Mouse (Mus musculus): Measurements from ENCODE around the gene Pnkp. TPM values are rescaled to one million over a fixed set of nuclear protein-coding genes. Genes with fewer than 3 reads are reported as not detected.

Gene Pnkp
- 51.4 TPM for total RNA-seq (2023)

DNA sequence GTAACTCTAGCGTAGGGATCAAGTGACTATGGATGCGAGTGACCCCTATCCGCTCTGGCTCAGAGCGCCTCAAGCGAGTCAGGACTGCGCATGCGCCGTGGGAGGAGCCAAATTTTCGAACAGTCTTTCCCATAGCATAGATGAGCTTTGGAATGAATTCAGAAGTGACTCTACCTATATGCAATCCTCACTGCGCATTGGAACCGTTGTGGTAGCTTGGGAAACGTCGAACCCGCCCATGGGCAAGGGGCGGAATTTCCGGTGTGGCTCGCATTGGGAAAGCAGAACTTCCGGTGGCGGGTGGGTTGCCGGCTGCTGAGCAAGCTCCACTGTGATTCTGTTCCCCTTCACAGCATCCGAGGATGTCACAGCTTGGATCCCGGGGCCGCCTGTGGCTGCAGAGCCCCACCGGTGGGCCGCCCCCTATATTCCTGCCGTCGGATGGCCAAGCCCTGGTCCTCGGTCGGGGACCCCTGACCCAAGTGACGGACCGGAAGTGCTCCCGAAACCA lies at the start of gene Pnkp:
Gene Pnkp, plus strand, starts transcription at position 98 of the 511 bp plus-strand sequence.

DNA sequence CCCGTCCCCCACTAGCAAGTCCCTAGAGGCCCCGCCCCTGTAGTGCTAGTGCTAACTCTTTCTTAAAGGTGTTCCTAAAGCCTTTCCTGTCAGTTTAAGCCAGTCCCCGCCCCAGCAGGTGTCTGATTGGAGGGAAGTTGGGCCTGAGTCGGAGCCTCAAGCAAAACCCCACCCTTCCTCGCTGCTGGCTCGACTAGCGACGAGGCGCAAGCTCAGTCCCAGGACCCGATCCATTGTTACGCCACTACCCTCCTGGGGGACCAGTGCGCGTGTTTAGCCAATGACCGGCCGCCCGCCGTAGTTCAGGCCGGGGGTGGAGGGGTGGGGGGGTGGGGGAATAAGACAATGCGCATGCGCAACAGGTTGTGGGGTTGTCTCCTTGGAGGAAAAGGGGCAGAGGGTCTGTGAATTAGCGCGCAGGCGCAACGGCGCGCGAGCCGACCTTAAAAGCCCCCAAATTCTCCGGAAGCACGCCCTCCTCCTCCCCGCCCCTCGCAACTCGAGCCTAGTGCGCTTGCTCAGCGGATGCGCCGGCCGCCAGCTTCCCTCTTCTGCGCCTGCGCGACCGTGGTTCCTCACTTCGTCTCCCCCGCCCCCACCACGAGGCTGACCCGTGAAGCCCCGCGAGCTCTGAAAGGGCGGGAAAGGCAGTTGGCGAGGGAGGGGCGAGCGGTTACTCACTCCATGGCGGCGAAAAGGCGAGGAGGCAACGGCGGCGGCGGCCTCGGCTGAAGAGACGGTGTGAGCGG lies 41.0 kb upstream of the Pnkp start, which contains the start of the genes Nup62 and Il4i1:
Gene Nup62, plus strand, starts transcription at position 368 of the 749 bp plus-strand sequence.
Gene Il4i1, plus strand, starts transcription at position 667 of the 749 bp plus-strand sequence.

DNA sequence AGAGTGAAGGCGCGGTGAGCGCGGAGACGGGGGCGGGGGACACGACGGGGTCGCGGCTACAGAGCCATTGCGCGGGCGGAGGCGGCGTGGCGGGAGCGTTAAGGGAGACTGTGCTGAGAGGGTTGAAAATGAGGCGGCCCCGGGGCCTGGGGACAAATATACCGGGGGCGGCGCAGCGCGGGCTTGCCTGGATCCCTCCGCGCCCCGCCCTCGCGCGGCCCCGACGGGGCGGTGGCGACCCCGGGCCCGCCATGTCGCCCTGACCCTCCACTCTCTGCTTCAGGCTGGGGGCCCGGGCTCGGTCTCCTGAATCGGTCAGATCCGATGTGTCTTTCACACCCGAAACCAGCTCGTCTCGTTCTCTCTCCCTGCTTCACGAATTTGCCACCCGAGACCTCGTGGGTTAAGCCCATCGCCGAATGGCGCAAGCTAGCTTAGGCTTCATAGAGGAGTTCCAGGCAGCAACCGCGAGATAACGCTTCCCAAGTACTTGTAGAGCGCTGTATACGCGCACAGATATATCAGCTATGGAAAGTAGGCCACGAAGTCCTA lies 40.4 kb upstream of the Pnkp start, which contains the start of gene Atf5:
Gene Atf5, minus strand, starts transcription at position 189 of the 552 bp plus-strand sequence.

DNA sequence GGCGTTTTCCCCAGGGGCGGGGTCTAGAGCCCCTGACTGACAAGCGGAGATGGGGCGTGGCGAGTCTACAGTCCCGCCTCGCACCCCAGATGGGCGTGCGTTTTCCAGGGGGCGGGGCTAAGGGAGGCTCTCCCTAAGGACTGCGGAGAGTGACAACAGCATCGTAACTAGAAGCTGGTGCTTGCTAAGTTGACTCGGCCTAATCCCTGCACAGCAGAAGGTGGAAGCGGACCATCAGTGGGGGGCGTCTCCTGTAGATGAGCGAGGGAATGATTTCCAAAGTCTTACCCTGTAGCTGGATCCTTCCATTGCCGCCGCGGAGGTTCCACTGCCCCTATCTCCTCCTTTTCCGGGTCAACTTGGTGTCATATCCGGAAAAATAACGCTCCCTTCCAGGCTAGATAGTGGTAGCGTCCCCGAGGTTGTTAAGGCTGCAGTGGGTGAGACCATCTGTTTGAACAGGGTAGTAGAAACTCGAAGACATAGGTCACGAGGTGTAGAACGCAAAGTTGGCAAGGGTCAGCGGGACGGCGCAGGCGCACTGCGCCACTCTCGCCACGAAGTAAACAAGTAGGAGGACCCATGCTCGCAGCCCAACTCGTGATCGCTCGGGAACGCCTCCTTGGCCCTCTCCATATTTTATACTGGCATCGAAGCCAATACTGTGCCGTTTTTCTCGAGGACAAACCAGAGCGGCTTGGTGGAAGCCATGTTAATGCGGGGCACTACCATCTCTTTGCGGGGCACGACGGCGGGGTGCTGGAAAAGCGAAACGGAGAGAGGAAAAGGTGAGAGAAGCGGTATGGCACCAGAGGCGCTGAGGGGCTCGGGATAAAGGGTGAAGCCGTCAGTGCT lies 8.2 kb upstream of the Pnkp start, which contains the start of the genes Akt1s1 and Tbc1d17:
Gene Akt1s1, plus strand, starts transcription at position 431 of the 855 bp plus-strand sequence.
Gene Tbc1d17, minus strand, starts transcription at position 519 of the 855 bp plus-strand sequence.

DNA sequence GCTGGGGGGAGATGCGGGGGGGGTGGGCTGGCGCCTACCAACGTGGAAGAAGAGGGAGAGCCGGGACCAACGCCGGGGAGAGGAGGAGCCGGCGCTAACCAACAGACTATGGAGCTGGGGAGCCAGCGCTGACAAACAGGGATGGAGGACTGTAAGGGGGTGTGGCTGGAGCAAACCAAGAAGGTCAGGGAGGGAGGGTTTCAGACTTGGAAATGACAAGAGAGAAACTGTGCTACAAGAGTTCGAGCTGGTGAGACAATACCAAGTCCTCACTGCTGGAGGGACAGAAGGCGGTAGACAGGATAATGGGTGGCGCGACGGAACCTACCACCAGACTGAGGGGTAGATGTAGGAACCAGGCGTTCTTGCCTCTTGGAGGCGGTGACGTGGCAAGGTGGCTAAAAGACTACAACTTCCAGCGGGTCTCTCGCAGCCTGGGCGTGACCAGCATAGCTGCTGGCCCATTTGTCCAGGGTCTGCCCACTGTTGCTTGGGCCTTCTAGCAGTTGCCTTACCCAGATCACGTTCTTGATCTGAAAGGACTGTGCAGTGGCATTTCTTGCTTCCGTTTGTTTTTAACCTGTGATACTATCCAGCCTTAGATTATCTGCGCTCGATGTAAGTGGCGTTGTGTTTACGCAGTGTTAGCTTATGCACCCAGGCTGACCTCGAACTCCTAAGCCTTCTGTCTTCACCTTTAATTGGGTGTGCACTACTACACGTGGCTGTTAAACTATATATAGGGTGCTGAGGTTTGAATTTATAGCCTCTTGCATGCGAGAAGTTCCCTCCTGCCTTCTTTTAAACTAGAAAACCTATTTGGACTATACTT lies 13.0 kb downstream of the Pnkp start, which contains the start of gene Ptov1:
Gene Ptov1, minus strand, starts transcription at position 92 of the 832 bp plus-strand sequence.

DNA sequence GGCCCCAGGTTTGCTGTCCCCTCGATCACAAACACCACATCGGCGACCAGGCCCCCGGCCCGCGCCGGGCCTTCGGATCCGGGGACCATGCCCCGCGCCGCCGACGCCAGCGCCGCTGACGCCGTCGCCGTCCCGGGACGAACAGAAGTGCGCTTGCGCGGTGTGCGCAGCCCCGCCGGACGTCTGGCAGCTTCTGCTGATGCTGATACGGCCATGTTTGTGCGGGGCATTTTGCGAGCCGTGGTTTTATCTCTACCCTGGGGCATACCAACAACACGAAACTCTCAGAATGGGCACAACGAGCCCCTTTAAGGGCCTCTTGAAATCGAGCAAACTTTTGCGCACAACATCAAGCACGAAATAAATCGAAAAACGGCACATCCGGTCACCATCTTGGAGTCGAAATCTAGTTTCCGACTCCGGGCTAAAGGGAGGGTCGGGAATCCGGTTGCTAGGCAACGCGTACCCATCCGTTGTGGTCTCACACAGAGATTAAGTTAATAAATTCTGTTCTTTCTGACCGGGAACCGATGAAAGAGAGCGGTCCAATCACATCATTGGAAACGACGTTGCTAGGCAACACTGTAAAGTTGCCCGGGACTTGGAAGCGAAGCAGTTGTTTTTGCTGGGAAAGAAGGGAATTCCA lies 35.5 kb downstream of the Pnkp start, which contains the start of gene Med25:
Gene Med25, minus strand, starts transcription at position 437 of the 646 bp plus-strand sequence.

DNA sequence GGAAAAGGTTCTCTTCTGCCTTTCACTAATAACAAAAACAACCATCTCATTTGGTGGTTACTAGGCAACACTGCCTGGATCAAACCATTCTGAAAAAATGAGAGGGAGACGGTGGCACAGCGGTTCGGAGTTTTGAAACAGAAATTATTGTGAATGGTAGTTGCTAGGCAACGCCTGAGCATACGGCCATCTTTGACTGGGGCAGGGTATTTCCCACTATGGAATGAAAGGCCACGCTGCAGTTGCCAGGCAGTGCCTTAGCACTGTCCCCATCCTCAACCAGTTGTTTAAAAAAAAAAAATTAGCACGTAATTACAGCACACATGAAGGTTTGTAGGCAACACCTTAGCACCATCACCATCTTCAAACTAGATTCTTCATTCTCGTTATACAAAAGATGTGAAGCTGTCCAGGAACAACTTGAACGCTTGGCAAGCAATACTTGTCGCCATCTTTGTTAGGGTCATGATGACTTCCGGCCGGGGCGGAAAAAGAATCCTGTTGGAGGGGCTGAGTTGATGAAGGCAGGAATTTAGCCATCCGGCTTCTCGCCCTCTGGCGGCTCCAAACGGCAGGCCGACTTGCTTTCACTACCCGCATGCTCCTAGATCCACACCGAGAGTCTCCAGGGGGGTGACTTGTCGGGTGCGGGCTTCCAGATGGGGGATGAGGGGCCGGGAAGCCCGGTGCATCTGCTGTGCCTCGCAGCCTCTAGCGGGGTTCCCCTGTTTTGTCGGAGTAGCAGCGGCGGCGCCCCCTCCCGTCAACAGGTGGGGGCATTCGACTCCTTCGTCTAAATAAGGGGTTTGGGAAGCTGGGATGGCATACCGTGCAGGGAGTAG lies 38.9 kb downstream of the Pnkp start, which contains the start of gene Fuz:
Gene Fuz, plus strand, starts transcription at position 487 of the 842 bp plus-strand sequence.

Other genes starting within 250 kb of the Pnkp start
- gene Myh14, start 186.3 kb upstream of the Pnkp start, total RNA-seq (2023): not detected
- gene Izumo2, start 148.4 kb upstream of the Pnkp start, total RNA-seq (2023): not detected
- 70.7 TPM for gene Vrk3, start 108.7 kb upstream of the Pnkp start, total RNA-seq (2023)
- gene Zfp473, start 106.1 kb upstream of the Pnkp start, total RNA-seq (2023): 0.88 TPM
- 30.5 TPM for gene Nup62, start 41.1 kb upstream of the Pnkp start, total RNA-seq (2023)
- 11.5 TPM for gene Il4i1, start 40.8 kb upstream of the Pnkp start, total RNA-seq (2023)
- 5.1 TPM for gene Atf5, start 40.5 kb upstream of the Pnkp start, total RNA-seq (2023)
- gene Akt1s1, start 8.1 kb upstream of the Pnkp start, total RNA-seq (2023): 40.7 TPM
- gene Tbc1d17, start 8.1 kb upstream of the Pnkp start, total RNA-seq (2023): 102 TPM
- gene Ptov1, start 12.6 kb downstream of the Pnkp start, total RNA-seq (2023): 17.6 TPM
- 74.7 TPM for gene Med25, start 35.6 kb downstream of the Pnkp start, total RNA-seq (2023)
- gene Fuz, start 38.9 kb downstream of the Pnkp start, total RNA-seq (2023): 18.1 TPM
- gene Ap2a1, start 72.4 kb downstream of the Pnkp start, total RNA-seq (2023): 71.6 TPM
- gene Tsks, start 86.1 kb downstream of the Pnkp start, total RNA-seq (2023): not detected
- gene Cpt1c, start 117.7 kb downstream of the Pnkp start, total RNA-seq (2023): 0.76 TPM
- 116 TPM for gene Prmt1, start 129.4 kb downstream of the Pnkp start, total RNA-seq (2023)
- gene Irf3, start 140.5 kb downstream of the Pnkp start, total RNA-seq (2023): 134 TPM
- 12.2 TPM for gene Bcl2l12, start 141.6 kb downstream of the Pnkp start, total RNA-seq (2023)
- gene Scaf1, start 159.2 kb downstream of the Pnkp start, total RNA-seq (2023): 92.7 TPM
- 5.5 TPM for gene Rras, start 160.8 kb downstream of the Pnkp start, total RNA-seq (2023)
- 68.4 TPM for gene Prr12, start 195.7 kb downstream of the Pnkp start, total RNA-seq (2023)
- 75.9 TPM for gene Nosip, start 205.3 kb downstream of the Pnkp start, total RNA-seq (2023)
- gene Prrg2, start 205.5 kb downstream of the Pnkp start, total RNA-seq (2023): 1.5 TPM
- gene Rcn3, start 235.1 kb downstream of the Pnkp start, total RNA-seq (2023): 6.3 TPM
- 16.1 TPM for gene Fcgrt, start 246.7 kb downstream of the Pnkp start, total RNA-seq (2023)

Measured in CD4-positive naive resting alpha-beta T cell, adult 76 days (primary cell).